Mouse (Mus musculus) CH12.LX (cell line): ENCODE measurements around the gene Lta. TPM values are rescaled to one million over a fixed set of nuclear protein-coding genes. Genes with fewer than 3 reads are reported as not detected.
A peak's percentile ranks its signal among the peaks of the same experiment; 100 is the strongest.

Source experiments
- DNase-seq: peaks from one replicate; pipeline ENCODE4 v3.0.0-alpha.2; 2013; ENCODE audit errors: extremely low read depth
- H3K27ac ChIP-seq: 2 replicates; pipeline ENCODE4 v1.5.1; 2012; ENCODE audit warnings: low read depth, mild to moderate bottlenecking, control low read depth, moderate library complexity; ENCODE audit not compliant: insufficient read depth
- H3K27me3 ChIP-seq: replicated peaks from 2 replicates; pipeline ENCODE3; 2012; ENCODE audit warnings: inconsistent platforms
- H3K36me3 ChIP-seq, 2 experiments: replicated peaks in 1 of 2; 2 replicates each; pipeline versions ENCODE3 to v1.6.1; 2012; ENCODE audit warnings: inconsistent platforms in 1 of 2, low read length in 1 of 2, mild to moderate bottlenecking in 1 of 2, mixed read lengths in 1 of 2, moderate library complexity in 1 of 2; ENCODE audit not compliant: control insufficient read depth in 1 of 2, insufficient read depth in 1 of 2
- H3K4me1 ChIP-seq, 2 experiments: 2 replicates each; pipeline ENCODE4 v1.6.1; 2012; ENCODE audit warnings: inconsistent platforms in 1 of 2, moderate library complexity in 1 of 2; ENCODE audit not compliant: insufficient read depth in 2 of 2, control insufficient read depth in 1 of 2
- H3K4me2 ChIP-seq: 2 replicates; pipeline ENCODE4 v1.6.1; 2012; ENCODE audit warnings: low read depth, mild to moderate bottlenecking, control low read depth; ENCODE audit not compliant: poor library complexity, insufficient read depth, severe bottlenecking
- H3K4me3 ChIP-seq, 3 experiments: fragments of 150-350 bp in 1 of 3; sonication (generic) in 1 of 3; replicated peaks in 1 of 3; 2 replicates each; pipeline versions ENCODE3 to v1.5.1; 2011 to 2012; ENCODE audit warnings: low read depth in 2 of 3, low read length in 2 of 3, mild to moderate bottlenecking in 2 of 3, moderate library complexity in 2 of 3, control low read depth in 1 of 3, improper control_type of control experiment in 1 of 3, inconsistent platforms in 1 of 3, mixed read lengths in 1 of 3; ENCODE audit not compliant: poor library complexity in 1 of 3
- H3K79me2 ChIP-seq: replicated peaks from 2 replicates; pipeline ENCODE4 v1.6.1; 2012; ENCODE audit warnings: mild to moderate bottlenecking, moderate library complexity; ENCODE audit not compliant: control insufficient read depth, poor library complexity, insufficient read depth, severe bottlenecking; ENCODE audit errors: extremely low read depth
- H3K9ac ChIP-seq: 2 replicates; pipeline ENCODE4 v1.6.1; 2012; ENCODE audit warnings: low read depth, mild to moderate bottlenecking, control low read depth, moderate library complexity; ENCODE audit not compliant: insufficient read depth
- H3K9me3 ChIP-seq: replicated peaks from 2 replicates; pipeline ENCODE3; 2012; ENCODE audit warnings: low read length, inconsistent platforms, mixed read lengths
- BHLHE40 ChIP-seq: IDR thresholded peaks from 2 replicates; pipeline ENCODE4 v1.6.1; 2011; ENCODE audit warnings: mild to moderate bottlenecking, low read depth, low read length, improper control_type of control experiment
- CHD2 ChIP-seq: IDR thresholded peaks from 2 replicates; pipeline ENCODE4 v1.6.1; 2011; ENCODE audit warnings: low read length, improper control_type of control experiment
- E2F4 ChIP-seq: IDR thresholded peaks from 2 replicates; pipeline ENCODE4 v1.6.1; 2011; ENCODE audit warnings: low read depth, low read length, improper control_type of control experiment; ENCODE audit not compliant: insufficient replicate concordance
- EP300 ChIP-seq: IDR thresholded peaks from 2 replicates; pipeline ENCODE4 v1.6.1; 2011; ENCODE audit warnings: low read length, improper control_type of control experiment
- ETS1 ChIP-seq: conservative IDR thresholded peaks from 2 replicates; pipeline ENCODE4 v1.6.1; 2012; ENCODE audit warnings: low read depth, mild to moderate bottlenecking, inconsistent platforms, low read length, improper control_type of control experiment, moderate library complexity
- GABPA ChIP-seq: IDR thresholded peaks from 2 replicates; pipeline ENCODE4 v1.6.1; 2012; ENCODE audit warnings: low read depth, low read length, improper control_type of control experiment, inconsistent platforms; ENCODE audit not compliant: insufficient replicate concordance
- HCFC1 ChIP-seq: IDR thresholded peaks from 2 replicates; pipeline ENCODE4 v1.6.1; 2012; ENCODE audit warnings: low read depth, mild to moderate bottlenecking, inconsistent platforms, low read length, improper control_type of control experiment
- IRF4 ChIP-seq: IDR thresholded peaks from 2 replicates; pipeline ENCODE4 v1.6.1; 2014; ENCODE audit warnings: low read depth, mild to moderate bottlenecking, inconsistent platforms, low read length, improper control_type of control experiment
- JUN ChIP-seq: IDR thresholded peaks from 2 replicates; pipeline ENCODE4 v1.6.1; 2011; ENCODE audit warnings: low read depth, mild to moderate bottlenecking, low read length, improper control_type of control experiment, moderate library complexity; ENCODE audit not compliant: insufficient read depth
- JUND ChIP-seq: conservative IDR thresholded peaks from 2 replicates; pipeline ENCODE4 v1.6.1; 2011; ENCODE audit warnings: low read depth, low read length, improper control_type of control experiment
- KAT2A ChIP-seq: IDR thresholded peaks from 2 replicates; pipeline ENCODE4 v1.6.1; 2012; ENCODE audit warnings: low read length, improper control_type of control experiment, inconsistent platforms; ENCODE audit not compliant: insufficient replicate concordance
- MAFK ChIP-seq: IDR thresholded peaks from 2 replicates; pipeline ENCODE4 v1.6.1; 2011; ENCODE audit warnings: low read length, improper control_type of control experiment; ENCODE audit not compliant: insufficient replicate concordance
- MAX ChIP-seq: IDR thresholded peaks from 2 replicates; pipeline ENCODE4 v1.6.1; 2011; ENCODE audit warnings: low read length, improper control_type of control experiment
- MAZ ChIP-seq: IDR thresholded peaks from 2 replicates; pipeline ENCODE4 v1.6.1; 2012; ENCODE audit warnings: low read depth, mild to moderate bottlenecking, inconsistent platforms, low read length, improper control_type of control experiment, moderate library complexity
- MEF2A ChIP-seq: IDR thresholded peaks from 2 replicates; pipeline ENCODE4 v1.6.1; 2014; ENCODE audit warnings: low read depth, mild to moderate bottlenecking, inconsistent platforms, low read length, improper control_type of control experiment, borderline replicate concordance
- MXI1 ChIP-seq: IDR thresholded peaks from 2 replicates; pipeline ENCODE4 v1.6.1; 2011; ENCODE audit warnings: mild to moderate bottlenecking, low read depth, low read length, improper control_type of control experiment
- MYC ChIP-seq: IDR thresholded peaks from 2 replicates; pipeline ENCODE4 v1.6.1; 2011; ENCODE audit warnings: low read depth, mild to moderate bottlenecking, improper control_type of control experiment, low read length
- NRF1 ChIP-seq: IDR thresholded peaks from 2 replicates; pipeline ENCODE4 v1.6.1; 2014; ENCODE audit warnings: low read depth, mild to moderate bottlenecking, inconsistent platforms, low read length, improper control_type of control experiment, moderate library complexity
- PAX5 ChIP-seq: IDR thresholded peaks from 2 replicates; pipeline ENCODE4 v1.6.1; 2012; ENCODE audit warnings: low read length, inconsistent platforms, mixed read lengths
- POLR2A ChIP-seq: IDR thresholded peaks from 2 replicates; pipeline ENCODE4 v1.6.1; 2011; ENCODE audit warnings: low read depth, mild to moderate bottlenecking, improper control_type of control experiment, low read length
- RCOR1 ChIP-seq: conservative IDR thresholded peaks from 2 replicates; pipeline ENCODE4 v1.6.1; 2012; ENCODE audit warnings: low read depth, mild to moderate bottlenecking, inconsistent platforms, low read length, improper control_type of control experiment
- TBP ChIP-seq: conservative IDR thresholded peaks from 2 replicates; pipeline ENCODE4 v1.6.1; 2011; ENCODE audit warnings: low read depth, low read length, improper control_type of control experiment
- TCF12 ChIP-seq: IDR thresholded peaks from 2 replicates; pipeline ENCODE4 v1.6.1; 2014; ENCODE audit warnings: low read depth, mild to moderate bottlenecking, inconsistent platforms, low read length, improper control_type of control experiment
- UBTF ChIP-seq: IDR thresholded peaks from 2 replicates; pipeline ENCODE4 v1.6.1; 2012; ENCODE audit warnings: low read depth, mild to moderate bottlenecking, inconsistent platforms, low read length, improper control_type of control experiment, moderate library complexity
- USF2 ChIP-seq: conservative IDR thresholded peaks from 2 replicates; pipeline ENCODE4 v1.6.1; 2011; ENCODE audit warnings: low read depth, low read length, improper control_type of control experiment
- ZKSCAN1 ChIP-seq: IDR thresholded peaks from 2 replicates; pipeline ENCODE4 v1.6.1; 2012; ENCODE audit warnings: low read depth, inconsistent platforms, low read length, improper control_type of control experiment, borderline replicate concordance
- ZMIZ1 ChIP-seq: IDR thresholded peaks from 2 replicates; pipeline ENCODE4 v1.6.1; 2012; ENCODE audit warnings: low read depth, mild to moderate bottlenecking, inconsistent platforms, low read length, improper control_type of control experiment
- dilution Hi-C: fragments of 300-500 bp; cut with MboI; formaldehyde crosslinking; loops from 2 replicates; pipeline ENCODE4 v1.14.3; 2020; ENCODE audit warnings: low sequenced_read_pairs; ENCODE audit not compliant: extremely low pct_unique_long_range_greater_than_20kb, extremely low pct_ligation_motif_present
- in situ Hi-C: fragments of 300-500 bp; cut with MboI; formaldehyde crosslinking; loops from 3 replicates; pipeline ENCODE4 v1.14.3; 2019; ENCODE audit warnings: low sequenced_read_pairs, low pct_ligation_motif_present, low pct_unique_long_range_greater_than_20kb, mixed read lengths
- polyA plus RNA-seq: library from polyadenylated mRNA; unstranded; fragments of >175 nt; gene quantifications from 2 replicates; pipeline ENCODE4 v1.2.1, GENCODE M21; 2012; ENCODE audit warnings: low read depth; ENCODE audit not compliant: insufficient read length
- total RNA-seq, 2 experiments: library from RNA; depleted of rRNA; stranded (reverse); fragments of 300-350 nt in 1 of 2; fragments of >200 nt in 1 of 2; gene quantifications; 2 replicates each; pipeline ENCODE4 v1.2.3; 2012 to 2014

Lta gene
- total and polyA plus RNA-seq, 3 experiments = 13.4 to 53.0 (median 19.6) TPM

DNA sequence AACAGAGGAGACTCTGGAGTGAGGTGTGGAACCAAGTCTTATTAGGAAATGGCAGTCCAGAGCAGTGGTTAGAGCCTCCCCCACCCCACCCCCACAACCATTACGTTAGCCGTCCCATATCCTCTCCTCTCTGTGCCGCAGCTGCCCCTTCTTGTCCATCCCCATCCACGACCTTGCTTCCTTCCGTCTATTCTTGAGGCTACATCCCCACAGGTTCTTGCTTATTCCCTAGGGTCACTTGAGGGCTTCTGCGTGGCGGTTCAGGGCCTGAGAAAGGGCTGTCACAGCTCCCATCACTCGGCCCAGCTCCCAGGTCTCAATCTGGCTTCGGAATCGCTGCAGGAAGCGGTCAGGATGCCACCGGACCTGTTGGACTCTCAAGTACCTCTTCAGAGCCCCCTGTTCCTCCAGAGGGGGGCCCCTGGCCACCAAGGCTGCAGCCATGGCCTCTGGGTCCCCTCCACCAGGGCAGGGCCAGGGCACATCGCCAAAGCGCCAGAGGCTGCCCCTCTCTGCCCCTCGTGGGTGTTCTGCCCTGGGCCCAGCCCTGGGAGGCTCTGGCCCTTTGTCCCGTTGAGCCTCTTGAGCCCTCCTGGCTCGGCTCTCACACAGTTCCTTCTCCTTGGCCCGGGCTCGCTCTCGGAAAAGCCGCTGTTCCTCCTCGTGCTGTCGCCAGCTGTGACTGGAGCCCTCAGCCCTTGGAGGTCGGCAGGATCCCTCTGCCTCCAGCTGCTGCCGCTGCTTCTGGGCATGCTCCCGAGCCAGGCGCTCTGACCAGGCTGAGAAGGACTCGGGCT lies 15.2 kb upstream of the Lta start, which contains the start of gene Gm16181:
Gm16181 (plus strand) TSS at position 679 of the 797 bp plus-strand sequence.
- DNase-seq = no peak
- peak within 1 kb of the TSS; percentile 43 for H3K4me2 ChIP-seq
- peaks cover 27 to 74% of the 10 kb centered on the region in 2 experiments for H3K4me1 ChIP-seq
- H3K9ac ChIP-seq = no peak within 1 kb of the TSS
- peak within 1 kb of the TSS; percentile 92 for H3K27ac ChIP-seq
- TF ChIP-seq TCF12 (no peak), CHD2 (peak; percentile 25; the same call in 1 of the 2 replicates), EP300 (peak; percentile 42; the same call in 1 of the 2 replicates)
- H3K9me3 ChIP-seq = no peaks in the 10 kb centered on the region
- no peaks in the 10 kb centered on the region; the same call in none of the 2 replicates for H3K79me2 ChIP-seq
- peaks cover 29 to 42% of the 10 kb centered on the region in 2 experiments for H3K36me3 ChIP-seq
- no peaks in the 10 kb centered on the region for H3K27me3 ChIP-seq
- in situ Hi-C loops (no loop called here), dilution Hi-C loops (no loop called here)
- H3K4me3 ChIP-seq = no peak within 1 kb of the TSS

DNA sequence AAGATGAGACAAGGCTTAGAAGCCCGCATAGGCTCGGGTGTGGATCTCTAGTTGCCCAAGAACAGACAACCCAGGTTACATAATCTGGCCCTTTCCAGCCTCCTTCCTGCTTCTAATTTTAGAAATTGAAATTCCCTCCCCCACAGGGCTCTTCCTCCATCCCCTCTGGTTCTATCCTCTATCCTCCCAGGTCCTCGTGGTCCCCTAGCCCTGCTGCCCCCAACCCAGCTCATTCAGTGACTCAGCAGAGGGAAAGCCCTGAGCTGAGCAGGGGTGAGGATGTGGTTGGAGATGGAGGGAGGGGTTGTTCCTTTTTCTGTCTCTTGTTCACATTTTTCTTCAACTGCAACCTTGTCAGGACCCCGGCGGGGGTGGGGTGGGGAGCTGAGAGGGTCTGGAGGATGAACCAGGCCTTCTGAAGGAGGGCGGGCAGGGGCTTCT lies 14.5 kb upstream of the Lta start:
- in situ Hi-C loops = no loop called here
- peak overlapping the region; percentile 41; the same call in 1 of the 2 replicates for H3K9ac ChIP-seq
- no peaks in the 10 kb centered on the region for H3K79me2 ChIP-seq
- peak overlapping the region; percentile 87 for H3K4me2 ChIP-seq
- dilution Hi-C loops = no loop called here
- peaks cover 30 to 75% of the 10 kb centered on the region in 2 experiments for H3K4me1 ChIP-seq
- no peak for TF ChIP-seq JUND
- TF ChIP-seq ZMIZ1 = no peak
- TF ChIP-seq UBTF = 0 out of 2 replicates have a peak, but pooled peaks have one; percentile 9
- TF ChIP-seq TBP = no peak
- TF ChIP-seq NRF1 = no peak
- no peak for TF ChIP-seq KAT2A
- TF ChIP-seq IRF4 = no peak; the same call in 1 of the 2 replicates
- no peak for TF ChIP-seq RCOR1
- TF ChIP-seq E2F4 = no peak
- TF ChIP-seq TCF12 = peak; percentile 44; the same call in 1 of the 2 replicates
- no peak for TF ChIP-seq PAX5
- no peak for TF ChIP-seq GABPA
- 0 out of 2 replicates have a peak, but pooled peaks have one; percentile 10 for TF ChIP-seq MAX
- peak; percentile 73; the same call in 1 of the 2 replicates for TF ChIP-seq MAZ
- TF ChIP-seq MYC = no peak
- TF ChIP-seq MXI1 = no peak
- no peak for TF ChIP-seq HCFC1
- peak; percentile 46; the same call in 1 of the 2 replicates for TF ChIP-seq MAFK
- TF ChIP-seq ZKSCAN1 = no peak
- TF ChIP-seq POLR2A = peak; percentile 3; the same call in 1 of the 2 replicates
- TF ChIP-seq ETS1 = peak; percentile 62
- TF ChIP-seq JUN = no peak
- peak; percentile 81; the same call in 1 of the 2 replicates for TF ChIP-seq MEF2A
- peak; percentile 26; the same call in 1 of the 2 replicates for TF ChIP-seq BHLHE40
- no peak for TF ChIP-seq USF2
- H3K9me3 ChIP-seq = no peaks in the 10 kb centered on the region
- peak; percentile 76 for DNase-seq
- H3K4me3 ChIP-seq = no peak overlapping the region
- H3K36me3 ChIP-seq = peaks cover 25 to 36% of the 10 kb centered on the region in 2 experiments
- no peaks in the 10 kb centered on the region for H3K27me3 ChIP-seq
- peak overlapping the region; percentile 92 for H3K27ac ChIP-seq
